Mouse (Mus musculus) thymus, postnatal 4 days (tissue): ENCODE results near the gene Pigk.

ENCODE experiments used
- DNase-seq: peaks from one replicate; pipeline ENCODE4 v3.0.0; 2021

Pigk gene

GRCm38 (mm10) chr3:152948556-152948955 lies 234.7 kb downstream of the Pigk start:
- DNase-seq: no peak

GRCm38 (mm10) chr3:152949233-152949777 lies 235.4 kb downstream of the Pigk start:
- DNase-seq: peak; percentile 34

- no peak for DNase-seq
These were observed 236.4 kb downstream of the Pigk start for GRCm38 (mm10) chr3:152950299-152950698.

DNA sequence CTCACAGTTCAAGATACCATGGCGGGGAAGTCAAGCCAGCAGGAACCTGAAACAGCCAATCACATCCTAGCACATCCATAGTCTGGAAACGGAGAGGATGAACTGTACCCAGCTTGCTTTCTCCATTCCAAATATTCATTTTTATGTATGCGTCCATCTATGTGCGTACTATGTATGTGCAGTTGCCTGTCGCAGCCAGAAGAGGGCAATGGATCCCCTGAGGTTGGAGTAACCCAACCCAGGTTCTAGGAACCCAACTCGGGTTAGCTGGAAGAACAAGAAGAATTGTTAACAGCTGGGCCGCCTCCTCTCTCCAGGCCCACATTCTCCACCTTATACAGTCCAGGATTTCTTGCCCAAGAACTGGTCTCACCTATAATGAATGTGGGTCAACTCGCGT lies 237.0 kb downstream of the Pigk start:
- DNase-seq: no peak

GRCm38 (mm10) chr3:152951634-152952545 lies 238.0 kb downstream of the Pigk start:
- DNase-seq: no peak

DNA sequence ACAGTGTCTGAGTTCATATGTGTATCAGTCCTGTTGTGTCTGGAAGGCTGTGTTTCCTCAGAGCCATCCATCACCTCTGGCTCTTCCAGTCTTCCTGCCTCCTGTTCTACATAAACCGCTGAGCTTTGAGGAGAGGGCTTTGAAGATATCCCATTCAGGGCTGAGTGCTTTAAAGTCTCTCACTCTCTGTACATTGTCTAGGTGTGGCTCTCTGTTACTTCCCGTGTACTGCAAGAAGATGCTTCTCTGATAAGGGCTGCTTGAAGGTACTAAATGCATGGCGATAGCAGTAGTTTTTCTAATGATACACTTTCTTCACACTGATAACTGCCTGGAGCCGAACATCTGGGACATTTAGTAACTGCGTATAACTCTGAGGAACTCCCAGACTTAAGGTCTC lies 242.1 kb downstream of the Pigk start:
- DNase-seq: no peak

DNA sequence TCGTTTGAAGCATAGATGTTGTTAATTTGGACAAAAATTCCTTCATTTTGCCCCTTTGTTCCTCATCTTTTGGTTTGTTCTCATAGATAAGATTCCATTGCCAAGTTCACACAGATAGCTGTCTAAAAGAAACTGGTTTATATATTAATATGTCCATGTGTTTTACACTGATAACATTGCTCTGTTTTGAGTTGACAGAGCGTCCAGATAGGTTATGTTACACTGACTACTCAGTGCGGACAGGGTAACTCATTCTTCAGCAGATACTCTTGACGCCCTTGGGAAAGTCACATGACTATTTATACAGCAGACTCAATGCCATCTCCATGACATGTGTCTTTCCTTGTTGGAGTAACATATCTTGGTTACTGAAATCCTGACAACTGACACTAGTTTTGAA lies 242.9 kb downstream of the Pigk start:
- no peak for DNase-seq

DNA sequence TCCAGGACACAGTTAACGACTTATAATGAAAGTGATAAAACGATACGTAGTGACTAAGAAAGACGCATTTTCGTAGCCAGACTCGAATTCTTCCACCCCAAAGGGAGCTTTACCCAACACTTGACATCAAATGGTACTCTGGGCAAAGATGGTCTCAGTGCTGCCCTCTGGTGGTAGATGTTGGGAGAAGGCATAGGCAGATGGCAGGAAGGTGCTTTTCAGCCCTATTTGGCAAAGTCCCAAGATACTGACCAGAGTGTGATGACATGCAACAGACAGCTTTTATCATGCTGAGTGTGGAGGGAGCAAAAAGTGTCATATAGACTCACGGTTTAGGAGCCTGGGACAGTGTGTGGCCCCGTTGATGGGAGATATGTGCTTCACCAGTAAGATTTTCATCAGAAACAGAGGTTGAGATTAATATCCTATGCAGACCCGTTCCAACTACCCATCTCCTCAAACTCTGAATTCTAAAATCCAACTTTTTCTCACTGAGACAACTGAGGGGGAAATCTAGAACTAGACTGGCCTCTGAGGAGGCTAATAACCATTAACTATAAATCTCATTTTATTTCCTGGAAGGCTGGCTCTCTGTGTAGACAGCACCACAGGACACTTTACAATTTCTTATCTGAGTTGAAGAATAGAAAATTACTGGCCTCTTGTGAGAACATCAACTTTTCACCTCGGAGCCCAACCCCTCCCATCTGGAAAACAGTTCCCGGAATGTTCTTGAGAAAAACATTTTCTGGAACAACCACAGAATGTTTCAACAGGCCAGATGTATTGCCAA lies 244.7 kb downstream of the Pigk start:
- peak; percentile 87 for DNase-seq

GRCm38 (mm10) chr3:152961855-152962376 lies 248.0 kb downstream of the Pigk start:
- DNase-seq: peak; percentile 35

- peak; percentile 47 for DNase-seq
These were observed 256.0 kb downstream of the Pigk start for GRCm38 (mm10) chr3:152969774-152970347.

GRCm38 (mm10) chr3:152971373-152971772 lies 257.5 kb downstream of the Pigk start:
- no peak for DNase-seq

- DNase-seq: no peak
These were observed 265.7 kb downstream of the Pigk start for GRCm38 (mm10) chr3:152979481-152980092.

DNA sequence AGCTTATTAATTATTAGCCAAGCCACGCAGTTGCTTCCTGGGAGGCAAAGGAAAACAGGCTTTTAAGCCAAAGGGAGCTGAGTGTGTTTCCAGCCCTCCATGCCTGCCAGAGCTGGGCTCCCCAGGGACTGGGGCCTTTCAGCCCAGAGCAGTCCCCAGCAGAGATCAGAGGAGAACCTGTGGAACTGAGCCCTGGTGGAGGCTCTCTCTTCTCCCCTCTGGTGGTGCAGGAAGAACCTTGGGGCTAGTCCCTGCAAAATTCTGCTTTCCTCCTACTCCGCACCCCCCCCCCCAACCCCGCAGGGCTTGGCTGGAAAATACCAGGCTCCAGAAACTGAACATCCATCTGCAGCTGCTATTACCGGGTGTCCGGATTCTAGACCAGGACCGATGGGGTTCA lies 266.5 kb downstream of the Pigk start:
- DNase-seq: no peak

GRCm38 (mm10) chr3:152980978-152981974 lies 267.4 kb downstream of the Pigk start:
- DNase-seq: peak; percentile 44

DNA sequence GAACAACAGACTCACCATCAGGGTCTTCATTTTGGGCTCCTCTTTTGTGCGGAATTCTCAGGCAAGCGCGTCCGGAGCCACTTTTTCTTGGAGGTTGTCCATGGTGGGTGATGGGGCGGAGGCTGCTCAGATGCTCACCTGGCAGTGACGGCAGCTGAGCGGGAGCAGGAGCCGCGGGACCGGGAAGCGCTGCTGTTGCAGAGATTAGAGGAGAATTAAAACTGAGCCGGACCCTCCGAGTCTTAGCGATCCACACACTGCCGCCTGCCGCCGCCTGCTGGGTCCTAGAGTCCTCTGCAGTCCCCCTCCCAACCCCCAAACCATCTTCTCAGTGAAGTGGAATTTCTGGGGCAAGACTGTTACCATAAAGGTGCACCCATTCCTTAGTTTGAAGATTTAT lies 268.1 kb downstream of the Pigk start, which contains the start of gene St6galnac5:
Gene St6galnac5, minus strand, starts transcription at position 259 of the 400 bp plus-strand sequence.
- peak; percentile 43 for DNase-seq

GRCm38 (mm10) chr3:152990787-152991186 lies 276.9 kb downstream of the Pigk start:
- no peak for DNase-seq

- no peak for DNase-seq
These were observed 279.7 kb downstream of the Pigk start for GRCm38 (mm10) chr3:152993608-152994007.

- no peak for DNase-seq
These were observed 284.2 kb downstream of the Pigk start for GRCm38 (mm10) chr3:152998106-152998505.

- no peak for DNase-seq
These were observed 285.0 kb downstream of the Pigk start for GRCm38 (mm10) chr3:152998901-152999300.

- no peak for DNase-seq
These were observed 293.0 kb downstream of the Pigk start for GRCm38 (mm10) chr3:153006893-153007292.

GRCm38 (mm10) chr3:153016355-153016754 lies 302.5 kb downstream of the Pigk start:
- DNase-seq: no peak
